Mouse (Mus musculus): ENCODE data around the gene Miip. TPM values are rescaled to one million over a fixed set of nuclear protein-coding genes. Genes with fewer than 3 reads are reported as not detected.

Gene Miip
- polyA plus RNA-seq, 1 experiment from 2014 or later = 63.1 TPM

DNA sequence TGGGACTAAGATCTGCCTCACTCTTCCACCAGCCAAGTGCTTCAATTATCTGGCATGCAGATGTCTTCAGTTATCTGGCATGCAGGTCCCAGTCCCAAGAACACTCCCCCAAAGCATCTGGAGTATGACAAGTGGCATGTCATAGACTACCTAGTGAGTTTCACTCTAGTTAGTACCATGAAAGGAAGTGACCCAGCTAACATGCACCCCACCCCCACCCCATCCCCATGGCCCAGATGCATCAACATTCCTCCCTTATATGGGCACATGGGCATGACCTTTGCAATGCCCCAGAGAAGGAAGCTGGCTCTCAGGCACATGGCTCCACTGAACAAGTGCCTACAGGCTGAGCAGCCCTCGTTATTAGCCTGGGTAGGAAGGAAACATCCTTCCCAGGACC lies 27.8 kb upstream of the Miip start:
- Histone ChIP-seq H3K27me3 (replicated peaks; ENCODE audit: control insufficient read depth, insufficient read depth, low read length) (no peaks in the 10 kb centered on the region), H3K9me3 (ENCODE audit: control insufficient read depth, low read length) (no peaks in the 10 kb centered on the region), H3K4me3 (replicated peaks; ENCODE audit: low read length) (no peak overlapping the region), H3K9ac (replicated peaks; ENCODE audit: low read depth, low read length) (no peak overlapping the region), H3K27ac (ENCODE audit: low read length) (no peak overlapping the region), H3K4me2 (ENCODE audit: low read length) (no peak overlapping the region), H3K4me1 (replicated peaks; ENCODE audit: control insufficient read depth, insufficient read depth, low read length) (no peaks in the 10 kb centered on the region), H3K36me3 (ENCODE audit: control insufficient read depth, insufficient read depth) (peaks cover 31% of the 10 kb centered on the region)
- WGBS = 72% methylated on average over 1 of the region's 1 CpGs
- ATAC-seq = no peak

DNA sequence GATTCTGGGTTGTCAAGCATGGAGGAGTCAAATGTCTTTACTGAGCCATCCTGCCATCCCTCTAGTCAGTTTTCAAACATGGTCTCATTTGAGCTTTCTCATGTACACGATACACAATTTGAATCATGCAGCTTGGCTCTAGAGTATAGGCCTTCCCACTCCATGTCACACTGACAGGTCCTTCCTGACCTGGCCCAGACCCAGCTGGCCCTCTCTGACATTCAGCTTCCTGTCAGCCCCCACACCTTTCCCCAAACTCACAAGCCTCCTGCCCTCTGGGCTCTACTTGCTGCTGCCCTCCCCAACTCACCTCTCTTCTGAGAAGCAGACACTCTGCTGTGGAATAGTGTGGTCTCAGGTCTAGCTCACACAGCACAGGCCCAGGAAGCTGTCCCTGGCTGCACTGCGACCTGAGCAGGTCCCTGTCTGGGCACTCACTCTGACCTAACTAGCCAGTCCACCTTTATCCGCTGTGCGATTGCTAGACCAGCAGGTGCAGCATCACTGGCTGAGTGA lies 27.3 kb upstream of the Miip start:
- H3K4me2 ChIP-seq (ENCODE audit: low read length) = no peak overlapping the region
- H3K27ac ChIP-seq (ENCODE audit: low read length) = no peak overlapping the region
- H3K4me1 ChIP-seq (replicated peaks; ENCODE audit: control insufficient read depth, insufficient read depth, low read length) = no peaks in the 10 kb centered on the region
- peaks cover 31% of the 10 kb centered on the region for H3K36me3 ChIP-seq (ENCODE audit: control insufficient read depth, insufficient read depth)
- 92% methylated on average over 4 of the region's 4 CpGs for WGBS
- H3K4me3 ChIP-seq (replicated peaks; ENCODE audit: low read length) = no peak overlapping the region
- H3K27me3 ChIP-seq (replicated peaks; ENCODE audit: control insufficient read depth, insufficient read depth, low read length) = no peaks in the 10 kb centered on the region
- ATAC-seq = no peak
- H3K9ac ChIP-seq (replicated peaks; ENCODE audit: low read depth, low read length) = no peak overlapping the region
- H3K9me3 ChIP-seq (ENCODE audit: control insufficient read depth, low read length) = no peaks in the 10 kb centered on the region

DNA sequence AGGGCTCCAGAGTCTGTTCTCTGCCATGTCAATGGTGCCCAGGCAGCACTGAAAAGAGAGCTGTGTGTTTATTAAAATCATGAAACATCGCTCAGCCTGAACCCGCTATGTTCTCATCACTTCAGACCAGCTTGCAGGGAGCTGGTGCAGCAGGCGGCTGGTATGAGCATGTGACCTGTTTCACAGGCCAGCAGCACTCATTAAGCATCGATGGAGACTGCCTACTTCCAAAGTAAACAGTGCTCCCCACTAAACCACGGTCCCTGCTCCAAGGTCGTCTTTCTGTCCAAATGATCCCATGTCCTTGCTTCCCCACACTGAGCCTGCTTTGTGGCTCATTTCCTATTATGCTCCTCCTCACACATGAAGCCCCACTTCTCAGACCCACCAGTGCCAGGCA lies 21.7 kb upstream of the Miip start:
- no peaks in the 10 kb centered on the region for H3K9me3 ChIP-seq (ENCODE audit: control insufficient read depth, low read length)
- no peak overlapping the region for H3K4me2 ChIP-seq (ENCODE audit: low read length)
- ATAC-seq = no peak
- H3K9ac ChIP-seq (replicated peaks; ENCODE audit: low read depth, low read length) = no peak overlapping the region
- H3K27ac ChIP-seq (ENCODE audit: low read length) = no peak overlapping the region
- H3K4me3 ChIP-seq (replicated peaks; ENCODE audit: low read length) = no peak overlapping the region
- WGBS = 94% methylated on average over 6 of the region's 6 CpGs
- H3K4me1 ChIP-seq (replicated peaks; ENCODE audit: control insufficient read depth, insufficient read depth, low read length) = no peaks in the 10 kb centered on the region
- peaks cover 47% of the 10 kb centered on the region for H3K36me3 ChIP-seq (ENCODE audit: control insufficient read depth, insufficient read depth)
- H3K27me3 ChIP-seq (replicated peaks; ENCODE audit: control insufficient read depth, insufficient read depth, low read length) = no peaks in the 10 kb centered on the region

DNA sequence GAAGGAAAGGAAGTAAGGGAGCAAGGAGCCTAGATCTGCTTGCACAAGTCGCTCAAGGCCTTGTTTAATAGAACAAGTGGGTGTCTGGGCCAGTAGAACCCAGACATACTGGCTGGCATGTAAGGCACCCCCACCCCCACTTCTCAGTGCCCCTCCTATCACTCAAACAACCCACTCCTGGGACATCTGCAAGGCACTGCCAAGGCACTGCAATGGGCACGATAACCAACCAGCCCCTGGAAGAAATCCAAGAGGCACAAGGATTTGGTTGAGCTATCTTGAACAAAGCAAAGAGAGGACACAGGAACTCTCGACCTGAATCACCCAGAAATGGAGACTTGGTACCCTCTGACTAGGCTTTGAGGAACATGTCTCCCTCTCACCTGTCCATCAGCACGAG lies 19.6 kb upstream of the Miip start:
- no peaks in the 10 kb centered on the region for H3K27me3 ChIP-seq (replicated peaks; ENCODE audit: control insufficient read depth, insufficient read depth, low read length)
- no peak overlapping the region for H3K9ac ChIP-seq (replicated peaks; ENCODE audit: low read depth, low read length)
- no peak overlapping the region for H3K4me2 ChIP-seq (ENCODE audit: low read length)
- H3K36me3 ChIP-seq (ENCODE audit: control insufficient read depth, insufficient read depth) = peaks cover 49% of the 10 kb centered on the region
- no peak overlapping the region for H3K27ac ChIP-seq (ENCODE audit: low read length)
- H3K9me3 ChIP-seq (ENCODE audit: control insufficient read depth, low read length) = no peaks in the 10 kb centered on the region
- H3K4me3 ChIP-seq (replicated peaks; ENCODE audit: low read length) = no peak overlapping the region
- no peaks in the 10 kb centered on the region for H3K4me1 ChIP-seq (replicated peaks; ENCODE audit: control insufficient read depth, insufficient read depth, low read length)
- ATAC-seq = no peak
- 82% methylated on average over 4 of the region's 4 CpGs for WGBS

DNA sequence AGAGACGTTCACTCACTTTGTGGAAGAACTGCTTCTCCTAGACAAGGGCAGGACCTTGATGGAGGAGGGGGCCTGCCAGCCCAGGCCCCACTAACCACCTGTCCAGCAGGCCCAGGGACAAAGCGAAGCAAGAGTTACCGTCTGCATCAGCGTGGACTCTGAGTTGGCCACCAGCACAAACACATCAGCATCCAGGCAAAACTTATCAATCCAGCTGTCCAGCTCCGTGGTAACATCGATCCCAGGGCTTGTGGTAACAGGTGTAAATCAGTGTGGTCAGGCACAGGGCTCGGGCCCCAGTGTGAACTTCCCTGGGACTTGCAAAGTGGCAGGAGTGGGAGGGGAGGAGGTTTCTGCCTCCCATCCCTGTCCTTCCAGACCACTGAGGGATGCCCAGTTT lies 18.7 kb upstream of the Miip start:
- ATAC-seq = no peak
- Histone ChIP-seq H3K4me1 (replicated peaks; ENCODE audit: control insufficient read depth, insufficient read depth, low read length) (no peaks in the 10 kb centered on the region), H3K27me3 (replicated peaks; ENCODE audit: control insufficient read depth, insufficient read depth, low read length) (no peaks in the 10 kb centered on the region), H3K9ac (replicated peaks; ENCODE audit: low read depth, low read length) (no peak overlapping the region), H3K9me3 (ENCODE audit: control insufficient read depth, low read length) (no peaks in the 10 kb centered on the region), H3K27ac (ENCODE audit: low read length) (no peak overlapping the region), H3K4me3 (replicated peaks; ENCODE audit: low read length) (no peak overlapping the region), H3K36me3 (ENCODE audit: control insufficient read depth, insufficient read depth) (peaks cover 55% of the 10 kb centered on the region), H3K4me2 (ENCODE audit: low read length) (no peak overlapping the region)
- 96% methylated on average over 7 of the region's 7 CpGs for WGBS

DNA sequence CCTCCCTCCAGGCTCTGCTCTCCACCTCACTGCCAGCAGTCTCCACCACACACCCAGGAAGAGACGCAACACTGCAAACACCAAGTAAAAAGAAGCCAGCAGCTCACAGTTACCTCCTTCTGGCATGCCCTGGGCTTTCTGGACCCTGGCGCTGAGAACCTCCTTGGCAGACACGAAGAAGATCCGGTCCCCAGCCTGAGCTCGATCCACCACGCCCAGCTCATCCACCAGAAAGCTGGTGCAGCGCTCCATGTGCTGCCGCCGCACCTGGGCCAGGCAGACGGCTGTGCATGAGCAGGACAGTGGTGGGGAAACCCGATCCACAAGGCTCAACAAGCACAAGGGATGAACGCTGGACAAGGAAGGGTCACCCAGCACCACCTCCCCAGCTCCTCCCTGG lies 17.5 kb upstream of the Miip start:
- Histone ChIP-seq H3K4me1 (replicated peaks; ENCODE audit: control insufficient read depth, insufficient read depth, low read length) (no peaks in the 10 kb centered on the region), H3K36me3 (ENCODE audit: control insufficient read depth, insufficient read depth) (peaks cover 67% of the 10 kb centered on the region), H3K9me3 (ENCODE audit: control insufficient read depth, low read length) (no peaks in the 10 kb centered on the region), H3K4me2 (ENCODE audit: low read length) (no peak overlapping the region), H3K27ac (ENCODE audit: low read length) (no peak overlapping the region), H3K9ac (replicated peaks; ENCODE audit: low read depth, low read length) (no peak overlapping the region), H3K27me3 (replicated peaks; ENCODE audit: control insufficient read depth, insufficient read depth, low read length) (no peaks in the 10 kb centered on the region), H3K4me3 (replicated peaks; ENCODE audit: low read length) (no peak overlapping the region)
- ATAC-seq = no peak
- WGBS = 94% methylated on average over 12 of the region's 12 CpGs

DNA sequence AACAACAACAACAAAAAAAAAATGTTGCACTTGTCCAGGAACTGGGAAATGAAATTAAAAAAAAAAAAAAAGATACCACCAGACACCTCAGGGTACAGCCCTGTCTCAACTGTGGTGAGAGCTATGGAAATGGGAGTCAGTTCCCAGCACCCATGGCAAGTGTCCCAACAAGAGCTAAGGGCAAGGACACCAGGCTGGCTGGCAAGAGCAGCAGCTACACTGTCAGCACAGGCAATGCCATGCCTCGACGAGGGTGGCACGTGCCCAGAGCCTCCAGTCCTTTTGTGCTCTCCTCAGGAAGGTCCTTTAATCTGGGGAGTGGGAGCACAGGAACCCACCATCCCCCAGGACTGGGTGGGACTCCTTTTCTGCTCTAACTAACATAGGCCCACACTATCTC lies 15.5 kb upstream of the Miip start:
- WGBS = 85% methylated on average over 3 of the region's 3 CpGs
- peaks cover 65% of the 10 kb centered on the region for H3K36me3 ChIP-seq (ENCODE audit: control insufficient read depth, insufficient read depth)
- no peak overlapping the region for H3K9ac ChIP-seq (replicated peaks; ENCODE audit: low read depth, low read length)
- H3K9me3 ChIP-seq (ENCODE audit: control insufficient read depth, low read length) = no peaks in the 10 kb centered on the region
- H3K27me3 ChIP-seq (replicated peaks; ENCODE audit: control insufficient read depth, insufficient read depth, low read length) = no peaks in the 10 kb centered on the region
- no peaks in the 10 kb centered on the region for H3K4me1 ChIP-seq (replicated peaks; ENCODE audit: control insufficient read depth, insufficient read depth, low read length)
- no peak overlapping the region for H3K4me3 ChIP-seq (replicated peaks; ENCODE audit: low read length)
- no peak overlapping the region for H3K27ac ChIP-seq (ENCODE audit: low read length)
- no peak for ATAC-seq
- H3K4me2 ChIP-seq (ENCODE audit: low read length) = no peak overlapping the region

DNA sequence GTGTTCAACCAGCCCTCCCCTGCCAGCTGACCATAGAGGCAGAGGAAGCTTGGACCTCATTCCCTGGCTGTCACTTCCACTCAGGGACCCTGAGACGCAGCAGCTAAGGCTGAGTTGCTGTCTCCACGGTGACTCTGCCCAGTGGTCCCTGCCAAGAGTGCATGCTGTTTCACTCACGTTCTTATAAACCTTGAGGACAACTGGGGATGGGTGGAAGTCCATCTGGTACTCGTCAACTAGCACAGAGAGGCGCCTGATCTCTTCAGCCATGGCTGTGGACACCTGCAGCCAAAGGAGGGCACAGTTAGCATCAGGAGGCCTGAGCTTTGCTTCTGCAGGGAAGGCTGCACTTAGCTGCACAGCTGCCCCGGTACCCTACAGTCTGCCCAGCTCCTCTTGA lies 14.4 kb upstream of the Miip start:
- WGBS = 90% methylated on average over 6 of the region's 6 CpGs
- Histone ChIP-seq H3K9ac (replicated peaks; ENCODE audit: low read depth, low read length) (no peak overlapping the region), H3K27ac (ENCODE audit: low read length) (no peak overlapping the region), H3K9me3 (ENCODE audit: control insufficient read depth, low read length) (no peaks in the 10 kb centered on the region), H3K4me1 (replicated peaks; ENCODE audit: control insufficient read depth, insufficient read depth, low read length) (no peaks in the 10 kb centered on the region), H3K36me3 (ENCODE audit: control insufficient read depth, insufficient read depth) (peaks cover 71% of the 10 kb centered on the region), H3K27me3 (replicated peaks; ENCODE audit: control insufficient read depth, insufficient read depth, low read length) (no peaks in the 10 kb centered on the region), H3K4me3 (replicated peaks; ENCODE audit: low read length) (no peak overlapping the region), H3K4me2 (ENCODE audit: low read length) (no peak overlapping the region)
- ATAC-seq = no peak

DNA sequence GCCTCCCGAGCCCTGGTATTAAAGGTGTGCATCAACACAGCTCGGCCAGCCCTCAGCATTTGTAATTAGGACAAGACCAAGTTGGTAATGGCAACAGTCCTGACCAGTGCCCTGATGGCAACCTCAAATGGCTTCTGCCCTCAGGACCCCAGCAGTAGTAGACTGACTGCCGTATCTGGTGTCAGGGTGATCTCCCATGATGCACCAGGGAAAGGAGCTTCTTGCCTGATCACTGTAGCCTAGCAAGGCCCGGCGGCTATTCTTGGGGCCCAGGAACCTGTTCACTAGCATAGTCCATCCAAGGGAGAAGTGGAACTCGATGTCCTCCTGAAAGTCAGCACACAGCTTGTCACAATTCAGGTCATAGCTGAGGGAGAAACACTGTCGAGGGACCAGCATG lies 13.2 kb upstream of the Miip start:
- Histone ChIP-seq H3K9ac (replicated peaks; ENCODE audit: low read depth, low read length) (no peak overlapping the region), H3K27me3 (replicated peaks; ENCODE audit: control insufficient read depth, insufficient read depth, low read length) (no peaks in the 10 kb centered on the region), H3K36me3 (ENCODE audit: control insufficient read depth, insufficient read depth) (peaks cover 63% of the 10 kb centered on the region), H3K27ac (ENCODE audit: low read length) (no peak overlapping the region), H3K9me3 (ENCODE audit: control insufficient read depth, low read length) (no peaks in the 10 kb centered on the region), H3K4me2 (ENCODE audit: low read length) (no peak overlapping the region), H3K4me3 (replicated peaks; ENCODE audit: low read length) (no peak overlapping the region), H3K4me1 (replicated peaks; ENCODE audit: control insufficient read depth, insufficient read depth, low read length) (no peaks in the 10 kb centered on the region)
- 96% methylated on average over 7 of the region's 7 CpGs for WGBS
- ATAC-seq = no peak

DNA sequence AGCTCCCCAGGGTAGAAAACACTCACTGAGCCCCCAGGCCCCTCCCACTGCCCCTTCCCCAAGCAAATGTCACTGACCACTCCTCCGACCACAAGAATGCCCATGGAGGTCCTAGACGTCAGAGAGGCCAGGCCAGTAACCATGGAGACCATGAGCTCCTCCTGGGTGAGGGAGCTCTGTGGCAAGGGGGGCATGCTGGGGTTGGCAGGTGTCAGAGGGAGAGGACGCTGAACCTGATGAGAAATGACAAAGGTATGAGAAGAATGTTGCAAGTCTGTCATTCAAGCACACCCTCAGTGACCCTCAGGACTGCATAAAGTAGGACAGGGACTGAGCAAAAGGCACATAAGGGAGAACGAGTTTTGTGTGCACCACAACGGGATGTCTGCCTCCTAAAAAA lies 11.2 kb upstream of the Miip start:
- H3K27me3 ChIP-seq (replicated peaks; ENCODE audit: control insufficient read depth, insufficient read depth, low read length) = no peaks in the 10 kb centered on the region
- H3K4me2 ChIP-seq (ENCODE audit: low read length) = no peak overlapping the region
- 64% methylated on average over 5 of the region's 5 CpGs for WGBS
- peaks cover 65% of the 10 kb centered on the region for H3K36me3 ChIP-seq (ENCODE audit: control insufficient read depth, insufficient read depth)
- H3K4me1 ChIP-seq (replicated peaks; ENCODE audit: control insufficient read depth, insufficient read depth, low read length) = no peaks in the 10 kb centered on the region
- H3K9me3 ChIP-seq (ENCODE audit: control insufficient read depth, low read length) = no peaks in the 10 kb centered on the region
- no peak overlapping the region for H3K9ac ChIP-seq (replicated peaks; ENCODE audit: low read depth, low read length)
- no peak overlapping the region for H3K4me3 ChIP-seq (replicated peaks; ENCODE audit: low read length)
- ATAC-seq = no peak
- no peak overlapping the region for H3K27ac ChIP-seq (ENCODE audit: low read length)

Measured in forebrain, embryonic 16.5 days (tissue).